Mouse (Mus musculus) hindbrain, embryonic 12.5 days (tissue): ENCODE measurements around the gene Adap1. TPM values are rescaled to one million over a fixed set of nuclear protein-coding genes. Genes with fewer than 3 reads are reported as not detected.
A peak's percentile ranks its signal among the peaks of the same experiment; 100 is the strongest.

Experiments
- ATAC-seq: fragments of 200-750 bp; cut with Nextera tagmentation; 2 replicates; pipeline ENCODE4 v1.8.0; 2017; ENCODE audit warnings: moderate TSS enrichment; ENCODE audit not compliant: low FRiP score
- H3K27ac ChIP-seq: fragments of 300-500 bp; sonication (generic); 2 replicates; pipeline ENCODE4 v1.5.1; 2016; ENCODE audit warnings: mild to moderate bottlenecking
- H3K27me3 ChIP-seq: fragments of 300-500 bp; sonication (generic); 2 replicates; pipeline ENCODE4 v1.6.1; 2016; ENCODE audit warnings: mild to moderate bottlenecking
- H3K36me3 ChIP-seq: fragments of 300-500 bp; sonication (generic); 2 replicates; pipeline ENCODE4 v1.6.1; 2016; ENCODE audit warnings: mild to moderate bottlenecking
- H3K4me1 ChIP-seq: fragments of 300-500 bp; sonication (generic); 2 replicates; pipeline ENCODE4 v1.6.1; 2016
- H3K4me2 ChIP-seq: fragments of 300-500 bp; sonication (generic); replicated peaks from 2 replicates; pipeline ENCODE4 v1.6.1; 2016; ENCODE audit warnings: mild to moderate bottlenecking
- H3K4me3 ChIP-seq: fragments of 300-500 bp; sonication (generic); 2 replicates; pipeline ENCODE4 v1.5.1; 2016; ENCODE audit warnings: mild to moderate bottlenecking
- H3K9ac ChIP-seq: fragments of 300-500 bp; sonication (generic); 2 replicates; pipeline ENCODE4 v1.6.1; 2016; ENCODE audit warnings: mild to moderate bottlenecking, moderate library complexity
- H3K9me3 ChIP-seq: fragments of 300-500 bp; sonication (generic); replicated peaks from 2 replicates; pipeline ENCODE4 v1.6.1; 2016; ENCODE audit warnings: mild to moderate bottlenecking
- WGBS: fragments of 180-500 bp; shearing (Covaris S2); methylation state at CpG from one replicate; pipeline ENCODE4 v1.1.7; 2016; 5-methylcytosine and 5-hydroxymethylcytosine counted together
- polyA plus RNA-seq: library from polyadenylated mRNA; unstranded; fragments of >200 nt; fragmentation: Nextera tagmentation; extraction: Ambion mirVana; gene quantifications from 2 replicates; pipeline ENCODE4 v1.2.1, GENCODE M21; 2016

Gene Adap1
- polyA plus RNA-seq, 1 experiment from 2014 or later = 13.7 TPM

- Histone ChIP-seq H3K27me3 (no peaks in the 10 kb centered on the region), H3K27ac (peak overlapping the region; percentile 60; the same call in 1 of the 2 replicates), H3K9me3 (no peaks in the 10 kb centered on the region), H3K4me3 (no peak overlapping the region), H3K36me3 (no peaks in the 10 kb centered on the region), H3K9ac (peak overlapping the region; percentile 32; the same call in 1 of the 2 replicates), H3K4me1 (peaks cover 23% of the 10 kb centered on the region), H3K4me2 (no peak overlapping the region)
- peak; percentile 42; the same call in 1 of the 2 replicates for ATAC-seq
- WGBS = 32% methylated on average over 5 of the region's 5 CpGs
Measured at GRCm38 (mm10) chr5:139364911-139365571, 39.6 kb upstream of the Adap1 start.

GRCm38 (mm10) chr5:139364260-139364910 lies 39.0 kb upstream of the Adap1 start:
- no peak overlapping the region for H3K4me3 ChIP-seq
- H3K27ac ChIP-seq = peak overlapping the region; percentile 60
- no peaks in the 10 kb centered on the region for H3K36me3 ChIP-seq
- ATAC-seq = peak; percentile 59
- H3K27me3 ChIP-seq = no peaks in the 10 kb centered on the region
- H3K9ac ChIP-seq = no peak overlapping the region
- WGBS = 37% methylated on average over 12 of the region's 12 CpGs
- H3K4me2 ChIP-seq = 0 out of 2 replicates have a peak overlapping the region, but pooled peaks have one; percentile 2
- peaks cover 21% of the 10 kb centered on the region for H3K4me1 ChIP-seq
- H3K9me3 ChIP-seq = no peaks in the 10 kb centered on the region

GRCm38 (mm10) chr5:139363858-139364257 lies 38.4 kb upstream of the Adap1 start:
- no peaks in the 10 kb centered on the region for H3K9me3 ChIP-seq
- H3K9ac ChIP-seq = no peak overlapping the region
- no peak overlapping the region for H3K27ac ChIP-seq
- H3K27me3 ChIP-seq = no peaks in the 10 kb centered on the region
- no peak for ATAC-seq
- peaks cover 19% of the 10 kb centered on the region for H3K4me1 ChIP-seq
- no peaks in the 10 kb centered on the region for H3K36me3 ChIP-seq
- H3K4me3 ChIP-seq = no peak overlapping the region
- 70% methylated on average over 6 of the region's 7 CpGs for WGBS
- no peak overlapping the region for H3K4me2 ChIP-seq

- 94% methylated on average over 5 of the region's 5 CpGs for WGBS
- no peak for ATAC-seq
- H3K27ac ChIP-seq = no peak overlapping the region
Measured at GRCm38 (mm10) chr5:139359244-139359643, 33.8 kb upstream of the Adap1 start.

GRCm38 (mm10) chr5:139358653-139359052 lies 33.2 kb upstream of the Adap1 start:
- Histone ChIP-seq H3K4me1 (no peaks in the 10 kb centered on the region), H3K4me3 (no peak overlapping the region), H3K4me2 (no peak overlapping the region), H3K36me3 (no peaks in the 10 kb centered on the region), H3K27ac (no peak overlapping the region), H3K27me3 (no peaks in the 10 kb centered on the region), H3K9ac (no peak overlapping the region), H3K9me3 (no peaks in the 10 kb centered on the region)
- WGBS = 81% methylated on average over 2 of the region's 2 CpGs
- ATAC-seq = no peak

More at GRCm38 (mm10) chr5:139359244-139359643, 33.8 kb upstream of the Adap1 start:
- Histone ChIP-seq H3K4me1 (peaks cover under 1% of the 10 kb centered on the region), H3K27me3 (no peaks in the 10 kb centered on the region), H3K9ac (no peak overlapping the region), H3K36me3 (no peaks in the 10 kb centered on the region), H3K9me3 (no peaks in the 10 kb centered on the region), H3K4me2 (no peak overlapping the region), H3K4me3 (no peak overlapping the region)

GRCm38 (mm10) chr5:139355235-139355772 lies 29.9 kb upstream of the Adap1 start:
- H3K27ac ChIP-seq = no peak overlapping the region
- no peaks in the 10 kb centered on the region for H3K9me3 ChIP-seq
- no peak overlapping the region for H3K9ac ChIP-seq
- H3K4me2 ChIP-seq = no peak overlapping the region
- ATAC-seq = 0 out of 2 replicates have a peak, but pooled peaks have one; percentile 14
- no peak overlapping the region for H3K4me3 ChIP-seq
- peaks cover 13% of the 10 kb centered on the region; the same call in 1 of the 2 replicates for H3K27me3 ChIP-seq
- WGBS = 38% methylated on average over 19 of the region's 19 CpGs
- peaks cover 6% of the 10 kb centered on the region for H3K4me1 ChIP-seq
- H3K36me3 ChIP-seq = no peaks in the 10 kb centered on the region

- no peak overlapping the region for H3K9ac ChIP-seq
- no peak overlapping the region for H3K4me3 ChIP-seq
- no peaks in the 10 kb centered on the region for H3K9me3 ChIP-seq
- WGBS = 84% methylated on average over 11 of the region's 11 CpGs
- no peaks in the 10 kb centered on the region for H3K36me3 ChIP-seq
- no peak overlapping the region for H3K4me2 ChIP-seq
- H3K27me3 ChIP-seq = peaks cover 13% of the 10 kb centered on the region; the same call in 1 of the 2 replicates
- no peak for ATAC-seq
- peaks cover 6% of the 10 kb centered on the region for H3K4me1 ChIP-seq
- H3K27ac ChIP-seq = no peak overlapping the region
Measured at GRCm38 (mm10) chr5:139353946-139354345, 28.5 kb upstream of the Adap1 start.

GRCm38 (mm10) chr5:139353496-139353895 lies 28.1 kb upstream of the Adap1 start:
- H3K27ac ChIP-seq = no peak overlapping the region
- H3K4me3 ChIP-seq = no peak overlapping the region
- H3K9me3 ChIP-seq = no peaks in the 10 kb centered on the region
- peaks cover 13% of the 10 kb centered on the region; the same call in 1 of the 2 replicates for H3K27me3 ChIP-seq
- H3K4me1 ChIP-seq = peaks cover 6% of the 10 kb centered on the region
- ATAC-seq = no peak
- WGBS = 62% methylated on average over 10 of the region's 10 CpGs
- no peak overlapping the region for H3K4me2 ChIP-seq
- no peak overlapping the region for H3K9ac ChIP-seq
- H3K36me3 ChIP-seq = no peaks in the 10 kb centered on the region

GRCm38 (mm10) chr5:139352317-139352716 lies 26.9 kb upstream of the Adap1 start, which contains the start of gene Cyp2w1:
Gene Cyp2w1, plus strand, starts transcription at chr5:139352617.
- no peak within 1 kb of the TSS for H3K4me2 ChIP-seq
- H3K4me1 ChIP-seq = peaks cover 6% of the 10 kb centered on the region
- H3K4me3 ChIP-seq = no peak within 1 kb of the TSS
- H3K9me3 ChIP-seq = no peaks in the 10 kb centered on the region
- H3K9ac ChIP-seq = no peak within 1 kb of the TSS
- no peaks in the 10 kb centered on the region for H3K36me3 ChIP-seq
- no peak within 1 kb of the TSS for H3K27ac ChIP-seq
- no peak for ATAC-seq
- peaks cover 13% of the 10 kb centered on the region; the same call in 1 of the 2 replicates for H3K27me3 ChIP-seq
- WGBS = 74% methylated on average over 6 of the region's 6 CpGs

- Histone ChIP-seq H3K36me3 (no peaks in the 10 kb centered on the region), H3K4me1 (peaks cover 6% of the 10 kb centered on the region), H3K9ac (no peak overlapping the region), H3K27me3 (peaks cover 13% of the 10 kb centered on the region; the same call in 1 of the 2 replicates), H3K9me3 (no peaks in the 10 kb centered on the region), H3K4me3 (no peak overlapping the region), H3K27ac (no peak overlapping the region), H3K4me2 (no peak overlapping the region)
- ATAC-seq = no peak
- WGBS = 31% methylated on average over 8 of the region's 8 CpGs
Measured at GRCm38 (mm10) chr5:139351628-139352027, 26.2 kb upstream of the Adap1 start.

GRCm38 (mm10) chr5:139351134-139351533 lies 25.7 kb upstream of the Adap1 start, which contains the start of gene Cox19:
Gene Cox19, minus strand, starts transcription at chr5:139351418.
- Histone ChIP-seq H3K9ac (no peak within 1 kb of the TSS; the same call in 1 of the 2 replicates), H3K4me1 (peaks cover 6% of the 10 kb centered on the region), H3K27ac (no peak within 1 kb of the TSS; the same call in 1 of the 2 replicates), H3K9me3 (no peaks in the 10 kb centered on the region), H3K27me3 (peaks cover 13% of the 10 kb centered on the region; the same call in 1 of the 2 replicates), H3K36me3 (no peaks in the 10 kb centered on the region), H3K4me2 (no peak within 1 kb of the TSS), H3K4me3 (no peak within 1 kb of the TSS)
- ATAC-seq = no peak
- 66% methylated on average over 5 of the region's 5 CpGs for WGBS

GRCm38 (mm10) chr5:139349713-139350112 lies 24.3 kb upstream of the Adap1 start:
- 76% methylated on average over 6 of the region's 6 CpGs for WGBS
- no peak for ATAC-seq

More at GRCm38 (mm10) chr5:139349713-139350112, 24.3 kb upstream of the Adap1 start:
- no peaks in the 10 kb centered on the region for H3K9me3 ChIP-seq
- H3K9ac ChIP-seq = no peak overlapping the region
- H3K27ac ChIP-seq = no peak overlapping the region
- no peaks in the 10 kb centered on the region for H3K36me3 ChIP-seq
- peaks cover 13% of the 10 kb centered on the region; the same call in 1 of the 2 replicates for H3K27me3 ChIP-seq
- H3K4me2 ChIP-seq = no peak overlapping the region
- H3K4me1 ChIP-seq = peaks cover 6% of the 10 kb centered on the region
- no peak overlapping the region for H3K4me3 ChIP-seq
